19 mouse cellular contexts compared by ENCODE assay signal in genomic region chr1:106076641-106077040, GRCm38 (mm10).
DNase-seq lines count a peak whose midpoint lies in the region; TF ChIP-seq lines count a peak whose summit lies in the region.
"Had no signal": no experiment of that assay in that cellular context is flagged by ENCODE, and none has a peak within 500 bp of the region (broad histone marks: within the 10 kb centered on the region; RNA-seq: fewer than 3 reads in every experiment).

No protein-coding gene starts in this region.

- intact Hi-C loops in heart, adult 2 months (cut with DNase I), result loop anchor here (5.0 kb wide), 1 partner anchor 56 kb away; no protein-coding TSS in a partner anchor

- no peak for TF ChIP-seq CTCF in heart, adult 2 months (IDR thresholded peaks at IDR 0.05)
- TF ChIP-seq CTCF in kidney, adult 2 months (conservative IDR thresholded peaks at IDR 0.05; ENCODE audit: insufficient read depth, insufficient read length, low read depth, low read length), result no peak

- DNase-seq in heart, adult 2 months, result no peak
- DNase-seq in heart, embryonic 10.5 days (ENCODE audit: low spot score), result no peak
- no peak for DNase-seq in kidney, adult 2 months
- DNase-seq in kidney, postnatal 4 days, result no peak
- peak; percentile 19 for DNase-seq in limb, embryonic 10.5 days (ENCODE audit: low spot score)
- DNase-seq: adrenal gland, postnatal 14 days; cerebellum, adult 18-20 months; cerebellum, adult 9-11 months; cerebellum, postnatal 36 days; forebrain, postnatal 0 days; gastrocnemius, postnatal 36 days had no signal

- no peak overlapping the region for H3K4me3 ChIP-seq in heart, adult 2 months
- no peak overlapping the region for H3K4me3 ChIP-seq in heart, embryonic 10.5 days
- no peak overlapping the region for H3K4me3 ChIP-seq in kidney, adult 2 months (ENCODE audit: insufficient read depth, low read depth, low read length)
- no peak overlapping the region for H3K4me3 ChIP-seq in brown adipose tissue, adult 24 weeks (ENCODE audit: insufficient read depth, low read depth, low read length)
- H3K4me3 ChIP-seq in limb, embryonic 10.5 days, result no peak overlapping the region
- H3K4me3 ChIP-seq: embryonic facial prominence, embryonic 10.5 days; forebrain, embryonic 13.5 days; heart, embryonic 12.5 days; hindbrain, embryonic 13.5 days had no signal

- H3K27ac ChIP-seq in heart, adult 2 months, result peak overlapping the region; percentile 82
- no peak overlapping the region for H3K27ac ChIP-seq in heart, embryonic 10.5 days
- H3K27ac ChIP-seq in kidney, adult 2 months (ENCODE audit: insufficient read depth, low read depth, low read length), result peak overlapping the region; percentile 80
- H3K27ac ChIP-seq in brown adipose tissue, adult 24 weeks (replicated peaks; ENCODE audit: low read depth, low read length), result peak overlapping the region; percentile 91
- H3K27ac ChIP-seq in limb, embryonic 10.5 days, result no peak overlapping the region
- H3K27ac ChIP-seq: embryonic facial prominence, embryonic 10.5 days; forebrain, embryonic 13.5 days; hindbrain, embryonic 13.5 days; hindbrain, postnatal 0 days had no signal

- no peaks in the 10 kb centered on the region for H3K27me3 ChIP-seq in heart, adult 2 months (ENCODE audit: control insufficient read depth, insufficient read depth, low read length)
- H3K27me3 ChIP-seq in heart, embryonic 10.5 days (ENCODE audit: insufficient read depth, poor library complexity, severe bottlenecking), result no peaks in the 10 kb centered on the region
- H3K27me3 ChIP-seq in kidney, adult 2 months (replicated peaks; ENCODE audit: control insufficient read depth, insufficient read depth, low read length), result no peaks in the 10 kb centered on the region
- H3K27me3 ChIP-seq in limb, embryonic 10.5 days (ENCODE audit: low read depth, poor library complexity, severe bottlenecking), result no peaks in the 10 kb centered on the region
- H3K27me3 ChIP-seq: CH12.LX; forebrain, embryonic 13.5 days; heart, embryonic 12.5 days; hindbrain, embryonic 13.5 days; Patski had no signal

- no peak for TF ChIP-seq POLR2A in heart, adult 2 months (IDR thresholded peaks at IDR 0.05; ENCODE audit: insufficient read depth, low read depth, low read length)
- TF ChIP-seq POLR2A in kidney, adult 2 months (IDR thresholded peaks at IDR 0.05; ENCODE audit: low read depth, low read length), result no peak

- H3K79me2 ChIP-seq in heart, adult 2 months (replicated peaks; ENCODE audit: control insufficient read depth, insufficient read depth, low read length), result no peaks in the 10 kb centered on the region

- H3K4me1 ChIP-seq in heart, adult 2 months (ENCODE audit: control insufficient read depth, insufficient read depth, low read length), result peaks cover 7% of the 10 kb centered on the region
- H3K4me1 ChIP-seq in heart, embryonic 10.5 days, result peaks cover 9% of the 10 kb centered on the region
- no peaks in the 10 kb centered on the region for H3K4me1 ChIP-seq in kidney, adult 2 months (ENCODE audit: control insufficient read depth, insufficient read depth, low read length)
- H3K4me1 ChIP-seq in brown adipose tissue, adult 24 weeks (ENCODE audit: control insufficient read depth, insufficient read depth, insufficient read length, low read length), result peaks cover 6% of the 10 kb centered on the region; the same call in 1 of the 2 replicates
- H3K4me1 ChIP-seq in limb, embryonic 10.5 days, result peaks cover 6% of the 10 kb centered on the region

- no peak for TF ChIP-seq EP300 in heart, adult 2 months (IDR thresholded peaks at IDR 0.05; ENCODE audit: insufficient read depth, low read depth, low read length)

- no peak overlapping the region for H3K9ac ChIP-seq in heart, adult 2 months (ENCODE audit: low read depth, low read length)
- H3K9ac ChIP-seq: forebrain, embryonic 13.5 days; forebrain, postnatal 0 days; heart, embryonic 12.5 days; hindbrain, embryonic 13.5 days had no signal

- 60% methylated on average over 3 of the region's 3 CpGs for WGBS in heart, adult 2 months
- 69% methylated on average over 3 of the region's 3 CpGs for WGBS in heart, embryonic 10.5 days
- 82% methylated on average over 3 of the region's 3 CpGs for WGBS in kidney, adult 2 months
- WGBS in limb, embryonic 10.5 days, result 87% methylated on average over 3 of the region's 3 CpGs

- no peaks in the 10 kb centered on the region for H3K9me3 ChIP-seq in heart, embryonic 10.5 days
- no peaks in the 10 kb centered on the region for H3K9me3 ChIP-seq in limb, embryonic 10.5 days (replicated peaks)
- H3K9me3 ChIP-seq: embryonic facial prominence, embryonic 10.5 days; forebrain, embryonic 13.5 days; heart, embryonic 12.5 days; hindbrain, embryonic 13.5 days had no signal

- peaks cover 5% of the 10 kb centered on the region; the same call in 1 of the 2 replicates for H3K36me3 ChIP-seq in heart, adult 2 months (ENCODE audit: control insufficient read depth, insufficient read depth, low read length)
- H3K36me3 ChIP-seq in heart, embryonic 10.5 days, result no peaks in the 10 kb centered on the region
- no peaks in the 10 kb centered on the region for H3K36me3 ChIP-seq in kidney, adult 2 months (ENCODE audit: control insufficient read depth, insufficient read depth, low read length)
- no peaks in the 10 kb centered on the region for H3K36me3 ChIP-seq in limb, embryonic 10.5 days
- H3K36me3 ChIP-seq: embryonic facial prominence, embryonic 10.5 days; heart, embryonic 12.5 days; hindbrain, embryonic 13.5 days had no signal

Comparison
In these comparisons a context has a peak if more than half of its experiments do, and no peak if none do; other contexts are left out.
1. H3K27ac ChIP-seq: peak in heart, adult 2 months (single experiment), kidney, adult 2 months (single experiment) and brown adipose tissue, adult 24 weeks (single experiment); none in heart, embryonic 10.5 days (single experiment) and limb, embryonic 10.5 days (single experiment).